Mouse (Mus musculus): ENCODE results near the gene Nfasc. TPM values are rescaled to one million over a fixed set of nuclear protein-coding genes. Genes with fewer than 3 reads are reported as not detected.

Nfasc gene
- total RNA-seq (2023), result not detected

DNA sequence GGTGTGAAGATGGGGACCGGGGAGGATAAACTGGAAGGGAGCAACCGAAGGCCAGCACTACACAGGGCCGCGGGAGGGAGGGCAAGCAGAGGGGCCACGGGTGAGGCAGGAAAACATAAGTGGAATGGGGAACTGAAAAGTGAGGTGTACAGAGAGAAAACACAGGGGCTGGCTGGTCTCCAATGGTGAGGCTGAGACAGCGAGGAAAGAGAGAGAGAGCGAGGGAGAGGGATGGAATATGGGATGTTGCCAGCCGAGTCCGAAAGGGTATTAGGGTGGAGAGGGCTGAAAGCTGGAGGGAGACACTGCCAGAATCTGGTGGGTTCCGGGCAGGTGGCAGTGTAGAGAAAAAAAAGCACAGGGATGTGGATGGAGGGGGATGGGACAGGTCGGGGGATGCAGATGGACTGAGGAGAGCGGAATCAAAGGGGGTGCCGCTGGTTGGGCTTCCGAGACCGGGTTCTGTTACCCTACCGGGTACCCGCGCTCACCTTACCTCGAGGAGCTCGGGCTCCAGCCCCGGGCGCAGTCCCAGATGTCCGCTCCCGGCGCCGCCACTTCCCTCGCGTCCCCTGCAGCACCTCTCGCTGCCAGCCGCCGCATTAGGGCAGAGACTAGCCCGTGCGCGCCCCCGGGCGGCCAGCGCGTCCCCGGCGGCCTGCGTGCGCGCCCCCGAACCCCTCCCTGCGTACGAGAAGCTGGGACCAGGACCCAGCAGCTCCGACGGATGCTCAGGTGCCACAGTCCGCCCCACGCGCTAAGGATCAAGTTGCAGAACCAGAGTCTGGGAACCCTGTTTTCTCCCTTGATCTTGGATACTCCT, at the start of gene Nfasc:
Nfasc (minus strand) TSS at position 623 of the 823 bp plus-strand sequence.

DNA sequence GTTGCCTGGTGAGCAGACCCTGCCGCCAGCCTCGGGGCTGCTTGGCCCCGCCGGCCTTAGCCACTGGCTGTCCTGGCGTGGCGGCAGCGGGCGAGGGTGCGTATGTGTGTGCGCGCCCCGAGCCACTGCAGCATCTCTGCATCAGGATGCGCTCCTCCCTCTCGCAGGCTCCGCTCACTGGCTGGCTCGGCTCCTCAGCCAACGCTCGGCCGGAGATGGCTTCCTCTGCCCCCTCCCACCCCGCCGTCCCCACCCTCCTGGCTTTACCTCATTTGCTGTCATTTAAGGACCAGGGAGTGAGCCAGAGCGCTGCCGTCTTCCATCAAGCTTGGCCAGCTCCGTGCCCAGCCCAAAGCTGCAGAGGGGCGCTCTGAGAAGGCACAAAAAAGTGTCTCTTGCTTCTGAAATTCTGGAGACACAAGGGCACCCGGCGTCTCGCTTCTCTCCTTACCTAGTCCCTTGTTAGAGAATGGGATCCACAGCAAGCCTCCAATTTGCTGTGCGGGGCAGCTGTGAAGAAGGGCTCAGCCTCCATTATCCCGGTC, 198.8 kb downstream of the Nfasc start, which contains the start of gene Cntn2:
Cntn2 (minus strand) TSS at position 495 of the 545 bp plus-strand sequence.

Other genes starting within 250 kb of the Nfasc start
- gene Tmem81, start 235.6 kb downstream of the Nfasc start, total RNA-seq (2023), result 1 to 10 TPM; 4.2 to 6.2 TPM
- 1 to 10 TPM in 1 of 2 experiments, under 1 TPM in 1; 0.07 to 1.2 TPM for gene Cntn2, start 198.5 kb downstream of the Nfasc start, total RNA-seq (2023)
- gene Lrrn2, start 138.5 kb upstream of the Nfasc start, total RNA-seq (2023), result not detected

Measured in neutrophil, adult 83 days (primary cell).